Mouse (Mus musculus) MN1 (cell line): ENCODE measurements around the gene Wdr34.
A peak's percentile ranks its signal among the peaks of the same experiment; 100 is the strongest.

Experiments used
- DNase-seq: peaks from one replicate; pipeline ENCODE4 v3.0.0-alpha.2; 2016; ENCODE audit warnings: low spot score

Gene Wdr34

DNA sequence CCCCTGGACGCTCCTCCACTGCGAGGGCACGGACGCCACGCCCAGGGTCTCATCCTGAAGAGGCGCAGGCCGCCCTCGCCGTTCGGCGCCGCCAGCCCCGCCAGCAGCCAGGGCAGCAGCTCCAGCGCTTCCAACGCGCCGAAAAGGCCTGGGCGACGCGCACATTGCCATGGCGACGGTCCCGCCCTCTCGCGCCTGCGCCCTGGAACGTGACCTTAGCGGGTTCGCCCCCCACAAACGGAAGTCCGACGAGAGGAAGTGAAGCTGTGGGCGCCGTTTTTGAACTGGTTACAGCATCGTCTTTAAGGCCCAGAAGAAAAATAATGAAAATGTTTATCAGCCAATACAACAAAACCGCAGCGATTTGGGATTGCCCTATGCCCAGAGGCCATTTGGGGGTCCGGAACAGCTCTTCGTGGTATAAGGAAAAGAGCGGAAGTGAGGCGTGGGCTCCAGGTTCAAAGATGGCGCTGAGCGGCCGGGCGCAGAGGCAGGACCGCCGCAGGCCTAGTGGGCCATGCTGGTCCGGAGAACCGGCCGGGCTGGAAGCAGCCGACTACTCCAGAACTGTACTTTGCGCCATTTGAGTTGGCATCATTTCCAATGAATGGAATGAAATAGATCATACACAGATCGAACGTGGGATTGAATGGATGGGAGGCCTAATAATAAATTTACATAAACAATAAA is at the start of gene Wdr34:
Wdr34 (minus strand) TSS at position 183 of the 690 bp plus-strand sequence.
- DNase-seq, result peak; percentile 97

DNA sequence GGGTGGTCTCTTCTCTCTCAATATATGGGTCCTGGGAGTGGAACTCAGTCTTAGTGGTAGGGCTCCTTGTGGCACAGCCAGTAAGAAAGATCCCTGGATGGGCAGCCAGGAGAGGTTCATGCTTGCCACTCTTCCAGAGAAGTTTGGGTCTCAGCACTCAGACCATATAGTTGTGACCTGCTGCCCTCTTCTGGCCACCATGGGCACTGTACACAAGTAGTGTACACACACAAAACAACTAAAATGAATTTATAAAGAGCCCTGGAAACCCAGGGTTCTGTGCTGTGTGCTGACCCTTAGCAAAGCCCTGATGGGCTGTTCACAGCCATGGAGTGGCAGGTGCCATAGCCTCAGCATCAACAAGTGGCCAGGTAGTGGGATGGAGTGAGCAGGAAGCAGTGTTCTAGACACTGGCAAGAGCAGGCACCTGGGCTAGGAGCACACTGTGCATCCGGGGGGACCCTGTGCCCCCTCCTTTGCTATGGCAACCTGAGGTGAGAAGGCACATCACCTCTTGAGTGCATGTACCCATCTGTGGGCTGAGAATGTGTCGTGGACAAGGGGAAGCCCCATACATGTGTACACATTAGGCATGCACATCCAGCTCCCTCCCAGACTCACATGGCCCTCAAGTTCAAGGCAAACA is 47.3 kb upstream of the Wdr34 start:
- no peak for DNase-seq

DNA sequence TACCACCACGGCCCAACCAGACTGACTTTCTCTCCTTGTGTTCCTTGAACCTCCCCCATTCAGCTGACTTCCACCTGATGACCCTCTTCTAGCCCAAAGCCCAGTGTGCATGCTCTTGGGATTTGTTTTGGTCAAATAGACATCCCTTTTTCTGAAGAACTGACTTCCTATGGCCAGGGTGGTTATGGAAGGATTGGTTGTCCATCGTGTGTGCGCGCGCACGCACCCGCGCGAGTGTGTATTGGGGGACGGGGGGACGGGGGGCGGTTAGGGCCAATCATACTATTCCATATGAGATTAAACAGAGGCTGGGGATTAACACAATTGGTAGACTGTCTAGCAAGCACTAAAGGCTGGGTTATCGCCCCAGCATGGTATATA is 45.5 kb upstream of the Wdr34 start:
- peak; percentile 30 for DNase-seq

DNA sequence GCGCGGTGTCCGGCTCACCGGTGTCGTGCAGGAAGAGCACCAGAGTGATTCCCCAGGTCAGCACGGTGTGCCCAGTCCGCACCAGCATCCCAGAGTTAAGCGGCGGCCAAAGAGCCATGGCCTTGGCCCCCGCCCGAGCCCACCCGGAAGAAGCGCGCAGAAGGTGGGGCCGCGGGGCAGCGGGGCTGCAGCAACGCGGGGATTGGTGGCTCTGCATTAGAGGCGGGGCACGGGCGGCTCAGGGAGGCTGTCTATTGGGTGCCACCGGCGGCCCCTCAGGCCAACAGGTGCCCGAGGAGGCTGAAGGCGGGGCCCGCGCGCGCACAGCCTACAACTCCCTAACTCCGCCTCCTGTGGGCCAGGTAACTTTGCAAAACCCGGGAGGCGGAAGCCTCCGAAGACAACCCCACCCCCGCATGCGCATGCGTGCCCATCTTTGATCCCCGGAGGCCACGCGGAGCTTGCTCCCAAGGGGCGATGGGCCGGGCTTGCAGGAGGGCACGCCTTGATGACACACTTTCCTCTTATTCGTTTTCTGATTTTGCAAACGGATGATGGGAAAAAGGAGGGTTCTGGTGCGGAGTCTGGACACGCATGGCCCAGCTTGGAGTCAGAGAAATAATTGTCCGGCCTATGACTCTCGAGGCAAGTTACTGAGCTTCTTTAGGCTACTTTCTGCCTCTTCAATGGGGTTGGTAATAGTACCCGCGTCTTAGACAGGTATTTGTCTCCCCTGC is 45.0 kb upstream of the Wdr34 start, which contains the start of gene Zdhhc12:
Zdhhc12 (minus strand) TSS at position 178 of the 737 bp plus-strand sequence.
- peak; percentile 96 for DNase-seq

DNA sequence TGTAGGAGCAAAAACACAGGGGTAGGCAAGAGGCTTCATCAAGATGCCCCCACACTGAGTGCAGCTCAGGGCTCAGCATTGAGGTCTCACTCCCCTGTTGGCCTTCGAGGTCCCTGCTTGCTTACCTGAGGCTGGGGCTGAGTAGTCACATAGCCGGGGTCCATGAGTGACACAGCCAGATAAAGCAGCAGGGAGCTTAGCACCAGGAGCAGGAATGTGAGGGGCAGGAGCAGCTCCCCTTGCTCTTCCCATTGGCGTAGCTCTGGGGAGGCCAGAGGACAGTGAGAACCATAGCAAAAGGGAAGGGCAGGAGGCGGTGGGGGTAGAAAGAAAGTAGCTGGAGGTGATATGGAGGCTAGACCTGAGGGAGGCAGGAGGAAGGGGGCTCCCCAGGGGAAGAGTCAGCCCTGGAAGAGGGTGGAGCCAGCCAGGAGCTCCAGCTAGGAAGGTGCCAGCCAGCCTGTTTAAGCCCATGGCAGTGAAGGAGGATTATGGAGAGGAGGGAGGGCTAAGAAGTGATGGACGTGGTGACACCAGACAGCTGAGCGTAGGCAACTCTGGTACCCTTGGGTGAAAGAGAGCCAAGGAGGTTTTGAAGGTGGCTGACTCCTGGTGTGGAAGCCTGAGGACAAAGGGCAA is 43.7 kb upstream of the Wdr34 start:
- no peak for DNase-seq

DNA sequence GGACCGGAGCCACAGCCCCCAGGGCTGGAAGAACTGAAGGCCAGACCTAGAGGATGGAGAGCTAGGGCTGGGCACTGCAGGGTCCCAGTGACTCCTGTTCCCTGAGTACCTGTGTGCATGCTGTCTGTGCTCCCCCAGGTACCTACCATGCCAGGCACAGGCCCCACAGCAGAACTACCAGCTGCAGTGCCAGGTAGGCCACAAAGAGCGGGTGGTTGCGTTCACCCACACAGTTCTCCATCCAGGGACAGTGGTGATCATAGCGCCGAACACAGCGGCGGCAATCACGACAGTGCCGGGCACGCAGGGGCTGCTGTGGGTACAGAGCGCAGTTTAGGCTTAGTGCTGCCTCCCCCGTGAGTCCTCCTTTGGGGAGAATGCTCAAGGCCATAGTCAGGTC is 42.8 kb upstream of the Wdr34 start:
- no peak for DNase-seq

DNA sequence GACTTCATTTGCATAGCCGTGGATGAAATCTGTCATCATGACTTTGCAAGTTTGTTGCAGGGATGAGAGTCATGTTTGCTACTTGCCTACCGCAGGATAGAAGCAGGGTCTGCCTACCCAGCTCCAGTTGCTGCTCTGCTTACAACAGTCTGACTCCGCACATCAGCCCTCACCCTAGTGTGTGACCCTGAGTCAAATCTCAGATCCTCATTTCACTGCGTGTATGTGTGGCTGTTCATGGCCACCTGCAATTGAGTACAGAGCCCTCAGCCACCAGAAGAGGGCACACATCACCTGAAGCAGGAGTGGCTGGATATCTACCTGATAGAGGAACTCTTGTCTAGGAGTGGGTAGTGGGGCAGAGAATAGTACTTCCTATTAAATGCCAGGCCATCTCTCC is 38.6 kb upstream of the Wdr34 start:
- no peak for DNase-seq

DNA sequence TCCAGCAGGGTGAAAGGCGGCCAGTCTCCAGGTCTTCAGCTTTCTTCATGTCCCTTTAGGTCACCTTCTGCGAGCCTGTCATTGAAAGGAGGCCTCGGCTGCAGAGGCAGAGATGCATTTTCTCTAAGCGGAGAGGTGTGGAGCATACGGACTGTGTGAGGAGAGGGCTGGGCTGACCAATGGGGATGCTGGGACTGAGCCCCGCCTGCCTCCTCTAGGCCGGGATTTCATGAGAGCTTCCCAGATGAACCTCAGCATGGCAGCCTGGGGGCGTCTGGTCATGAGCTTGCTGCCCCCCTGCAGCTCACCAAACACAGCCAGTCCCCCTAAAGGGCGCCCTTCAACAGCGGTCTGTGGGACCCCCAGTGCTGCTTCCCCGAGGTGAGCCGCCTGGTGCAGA is 36.0 kb upstream of the Wdr34 start:
- no peak for DNase-seq

DNA sequence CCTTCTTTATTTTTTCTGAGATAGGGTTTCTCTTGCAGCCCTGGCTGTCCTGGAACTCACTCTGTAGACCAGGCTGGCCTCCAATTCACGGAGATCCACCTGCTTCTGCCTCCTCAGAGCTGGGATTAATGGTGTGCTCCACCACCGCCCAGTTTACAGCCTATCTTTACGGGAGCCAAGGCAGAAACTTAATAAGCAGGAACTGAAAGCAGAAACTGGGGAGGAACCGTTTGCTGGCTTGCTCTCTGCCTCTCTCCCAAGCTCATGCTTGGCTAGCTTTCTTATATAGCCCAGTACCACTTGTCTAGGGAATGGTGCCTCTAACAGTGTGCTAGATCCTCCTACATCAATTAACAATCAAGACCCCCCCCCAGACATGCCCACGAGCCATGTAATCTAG is 35.4 kb upstream of the Wdr34 start:
- no peak for DNase-seq

DNA sequence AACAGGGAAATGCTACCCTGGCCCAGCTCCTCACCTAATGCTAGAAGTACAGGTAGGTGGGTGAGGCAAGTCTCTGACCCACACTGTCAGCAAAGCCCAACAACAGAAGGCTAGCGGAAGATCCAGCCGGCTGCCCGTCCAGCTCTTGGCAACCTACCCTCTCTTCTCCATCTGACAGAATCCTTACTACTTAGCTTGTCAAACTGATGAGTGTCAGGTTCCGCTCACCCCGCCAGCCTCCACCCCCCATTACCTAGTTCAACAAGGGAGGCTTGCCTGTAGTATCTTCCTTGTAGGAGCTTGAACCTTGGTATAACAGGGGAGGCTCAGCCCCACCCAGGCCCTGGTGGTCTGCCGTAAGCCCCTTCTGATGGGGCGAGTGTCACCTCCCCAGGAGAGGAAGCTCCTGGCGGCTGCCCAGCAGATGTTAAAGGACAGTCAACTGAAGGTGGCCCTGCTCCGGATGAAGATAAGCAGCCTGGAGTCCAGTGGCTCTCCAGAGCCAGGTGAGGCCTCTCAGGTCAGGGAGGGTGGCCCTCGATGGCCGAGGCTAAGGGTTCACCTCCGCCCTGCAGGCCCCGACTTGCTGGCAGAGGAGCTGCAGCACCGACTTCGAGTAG is 31.6 kb upstream of the Wdr34 start:
- no peak for DNase-seq

DNA sequence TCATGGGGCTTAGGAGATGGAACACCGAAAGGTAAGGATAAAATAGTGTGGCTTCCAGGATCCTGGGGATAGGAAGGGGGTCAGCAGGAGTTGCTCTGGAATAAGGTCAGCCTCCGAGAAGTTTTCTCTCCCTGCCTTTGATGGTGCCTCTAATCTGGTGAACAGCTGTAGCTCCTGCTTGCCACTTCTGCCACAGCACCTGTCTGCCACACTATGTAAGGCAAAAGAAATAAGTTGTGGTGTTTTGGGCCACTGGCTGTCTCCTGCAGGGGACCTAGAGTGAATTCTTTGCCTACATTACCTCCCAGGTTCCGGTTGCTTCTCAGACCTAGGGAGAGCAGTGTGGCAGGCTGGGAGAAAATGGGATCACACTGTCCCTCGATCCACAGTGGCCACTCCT is 30.1 kb upstream of the Wdr34 start:
- no peak for DNase-seq

DNA sequence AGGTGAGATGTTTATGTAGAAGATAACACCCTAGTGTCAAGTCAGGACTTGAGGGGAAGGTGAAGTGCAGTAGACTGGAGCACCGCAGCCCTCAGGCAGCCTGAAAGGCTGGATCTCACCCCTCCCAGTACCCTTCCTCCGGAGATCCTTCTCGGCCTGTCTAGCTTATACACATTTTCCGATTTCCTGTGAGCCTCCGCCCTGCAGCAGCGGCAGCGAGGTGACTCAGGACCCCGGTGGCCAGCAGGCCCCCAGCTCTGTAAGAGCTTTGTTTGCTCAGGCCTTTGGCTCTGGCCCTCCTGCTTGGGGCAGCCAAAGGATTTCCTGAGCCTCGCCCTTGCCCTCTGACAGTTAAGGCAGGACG is 29.6 kb upstream of the Wdr34 start:
- DNase-seq, result no peak

DNA sequence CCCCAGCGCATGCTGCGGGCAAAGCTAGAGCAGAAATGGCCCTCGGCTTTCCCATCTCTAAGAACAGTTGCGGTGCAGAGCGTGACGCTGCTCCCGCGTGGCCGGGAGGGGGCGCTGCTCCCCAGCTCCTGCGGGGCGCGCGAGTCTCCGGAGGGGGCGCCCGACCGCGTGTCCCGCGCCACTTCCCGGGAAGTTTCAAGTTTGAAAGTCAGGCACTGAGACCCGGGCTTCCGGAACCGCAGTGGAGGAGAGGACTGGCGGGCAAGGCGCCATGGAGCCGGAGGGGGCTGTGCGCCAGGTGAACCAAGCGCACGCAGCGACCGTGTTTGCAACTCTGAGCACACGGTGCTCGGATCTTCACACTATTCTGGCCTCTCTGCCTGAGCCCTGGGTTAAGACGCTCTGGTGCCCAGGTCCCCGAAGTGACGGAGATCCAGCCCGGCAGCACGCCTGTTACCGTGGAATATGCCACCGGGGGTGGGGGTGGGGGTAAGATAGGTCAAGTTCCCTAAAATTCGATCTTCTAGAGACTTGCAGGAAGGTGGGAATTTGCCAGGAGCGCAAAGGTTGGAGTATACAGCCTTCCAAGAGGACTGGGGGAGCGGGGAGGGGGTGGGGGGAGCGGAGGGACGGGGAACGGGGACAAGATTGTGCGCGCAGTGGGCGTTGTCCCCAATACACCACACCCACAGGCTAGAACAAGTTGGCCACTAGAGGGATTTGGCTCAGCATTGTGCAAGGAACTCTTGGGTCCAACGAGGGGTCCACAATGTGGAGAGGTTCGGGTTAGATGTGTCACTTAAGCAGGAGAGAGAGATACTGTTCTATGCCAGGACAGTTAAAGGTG is 29.0 kb upstream of the Wdr34 start, which contains the start of gene Pkn3:
Pkn3 (plus strand) TSS at position 183 of the 847 bp plus-strand sequence.
- peak; percentile 85 for DNase-seq

DNA sequence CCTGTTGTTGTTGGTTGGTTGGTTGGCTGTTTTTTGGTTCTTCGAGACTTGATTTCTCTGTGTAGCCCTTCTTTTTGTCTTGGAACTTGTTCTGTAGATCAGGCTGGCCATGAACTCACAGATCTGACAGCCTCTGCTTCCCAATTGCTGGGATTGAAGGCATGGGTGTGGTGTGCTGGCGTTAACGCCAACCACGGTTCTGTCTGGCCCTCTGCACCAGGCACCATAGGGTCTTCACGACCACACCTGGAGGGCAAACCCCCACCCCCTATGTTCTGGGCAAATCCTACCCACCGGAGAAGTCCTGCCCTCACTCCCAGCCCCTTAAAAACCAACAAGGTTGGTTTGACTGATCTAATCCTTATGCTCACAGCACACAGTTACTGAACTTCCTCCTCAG is 28.3 kb upstream of the Wdr34 start:
- no peak for DNase-seq

DNA sequence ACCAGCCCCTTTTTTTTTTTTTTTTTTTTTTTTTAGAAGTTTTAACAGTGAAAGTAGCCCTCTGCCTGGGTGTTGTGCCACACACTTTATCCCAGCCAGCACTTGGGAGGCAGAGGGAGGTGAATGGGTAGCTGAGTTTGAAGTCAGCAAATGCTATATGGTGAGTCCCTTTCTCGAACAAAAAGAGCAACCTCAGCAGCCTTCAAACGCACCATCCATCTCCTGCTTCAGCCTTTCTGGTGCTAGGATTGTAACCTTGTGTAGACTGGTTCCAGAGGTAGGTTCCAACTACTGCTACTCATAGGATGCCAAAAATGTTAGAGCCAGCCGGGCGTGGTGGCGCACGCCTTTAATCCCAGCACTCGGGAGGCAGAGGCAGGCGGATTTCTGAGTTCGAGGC is 27.8 kb upstream of the Wdr34 start:
- no peak for DNase-seq

DNA sequence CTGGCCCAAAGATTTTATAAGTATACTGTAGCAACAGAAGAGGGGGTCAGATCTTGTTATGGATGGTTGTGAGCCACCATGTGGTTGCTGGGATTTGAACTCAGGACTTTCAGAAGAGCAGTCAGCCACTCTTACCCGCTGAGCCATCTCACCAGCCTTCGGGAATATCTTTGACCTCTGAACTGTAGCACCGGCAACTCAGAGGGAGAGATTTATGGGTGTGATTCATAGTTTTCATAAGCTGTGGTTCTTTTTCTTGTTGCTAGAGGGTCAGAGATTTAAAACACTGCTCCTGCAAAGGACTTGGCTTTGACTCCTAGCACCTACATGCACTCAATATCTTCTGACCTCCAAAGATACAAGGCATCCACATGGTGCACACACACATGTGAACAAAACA is 26.9 kb upstream of the Wdr34 start:
- no peak for DNase-seq

DNA sequence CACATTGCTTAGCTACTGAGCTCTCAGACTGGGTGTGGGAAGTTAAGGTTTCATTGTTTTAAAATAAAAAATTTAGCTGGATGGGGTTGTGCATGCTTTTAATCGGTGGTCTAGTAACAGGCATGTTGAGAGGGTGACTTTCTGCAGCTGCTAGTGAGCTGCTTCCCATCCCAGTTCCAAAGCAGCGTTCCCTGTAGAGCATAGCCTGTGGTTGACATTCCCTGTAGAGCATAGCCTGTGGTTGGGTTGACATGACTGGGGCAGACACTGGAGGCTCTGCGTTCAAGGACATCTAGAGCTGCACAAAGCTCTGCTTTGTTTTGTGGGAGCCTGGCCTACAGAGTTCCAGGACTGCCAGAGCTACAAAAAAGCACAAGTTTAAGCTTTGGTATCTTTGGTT is 24.6 kb upstream of the Wdr34 start:
- DNase-seq, result no peak

DNA sequence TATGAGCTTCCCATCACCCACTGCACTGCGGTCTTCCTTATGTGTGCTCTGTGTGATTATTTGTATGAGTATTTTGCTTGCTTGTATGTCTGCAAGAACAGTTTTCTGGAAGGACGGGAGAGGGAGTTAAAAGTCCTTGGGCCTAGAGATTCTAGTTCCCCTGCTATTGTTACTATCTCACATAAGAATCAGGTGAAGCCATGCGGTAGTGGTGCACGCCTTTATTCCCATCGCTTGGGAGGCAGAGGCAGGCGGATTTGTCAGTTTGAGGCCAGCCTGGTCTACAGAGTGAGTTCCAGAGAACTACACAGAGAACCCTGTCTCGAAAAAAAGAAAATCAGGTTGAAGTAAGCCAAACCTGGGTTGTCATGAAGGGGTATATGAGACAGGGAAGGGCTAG is 24.2 kb upstream of the Wdr34 start:
- no peak for DNase-seq

DNA sequence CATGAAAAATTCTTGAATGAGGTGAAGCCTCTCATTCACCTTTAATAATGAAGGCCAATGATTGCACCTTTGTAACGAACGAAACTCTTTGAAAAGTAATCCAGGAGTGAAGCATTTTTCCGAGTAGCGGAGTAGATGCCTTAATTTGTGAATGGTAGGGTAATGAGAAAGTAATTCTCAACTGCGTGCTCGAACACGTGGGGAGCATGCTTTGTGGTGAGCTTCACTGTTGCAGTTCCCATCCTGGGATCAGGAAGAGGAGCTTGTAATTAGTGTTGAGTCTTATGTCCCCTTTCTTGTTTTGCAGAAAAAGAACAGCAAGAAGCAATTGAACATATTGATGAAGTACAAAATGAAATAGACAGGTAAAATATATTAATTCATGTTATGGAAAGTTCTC is 19.3 kb upstream of the Wdr34 start:
- no peak for DNase-seq

DNA sequence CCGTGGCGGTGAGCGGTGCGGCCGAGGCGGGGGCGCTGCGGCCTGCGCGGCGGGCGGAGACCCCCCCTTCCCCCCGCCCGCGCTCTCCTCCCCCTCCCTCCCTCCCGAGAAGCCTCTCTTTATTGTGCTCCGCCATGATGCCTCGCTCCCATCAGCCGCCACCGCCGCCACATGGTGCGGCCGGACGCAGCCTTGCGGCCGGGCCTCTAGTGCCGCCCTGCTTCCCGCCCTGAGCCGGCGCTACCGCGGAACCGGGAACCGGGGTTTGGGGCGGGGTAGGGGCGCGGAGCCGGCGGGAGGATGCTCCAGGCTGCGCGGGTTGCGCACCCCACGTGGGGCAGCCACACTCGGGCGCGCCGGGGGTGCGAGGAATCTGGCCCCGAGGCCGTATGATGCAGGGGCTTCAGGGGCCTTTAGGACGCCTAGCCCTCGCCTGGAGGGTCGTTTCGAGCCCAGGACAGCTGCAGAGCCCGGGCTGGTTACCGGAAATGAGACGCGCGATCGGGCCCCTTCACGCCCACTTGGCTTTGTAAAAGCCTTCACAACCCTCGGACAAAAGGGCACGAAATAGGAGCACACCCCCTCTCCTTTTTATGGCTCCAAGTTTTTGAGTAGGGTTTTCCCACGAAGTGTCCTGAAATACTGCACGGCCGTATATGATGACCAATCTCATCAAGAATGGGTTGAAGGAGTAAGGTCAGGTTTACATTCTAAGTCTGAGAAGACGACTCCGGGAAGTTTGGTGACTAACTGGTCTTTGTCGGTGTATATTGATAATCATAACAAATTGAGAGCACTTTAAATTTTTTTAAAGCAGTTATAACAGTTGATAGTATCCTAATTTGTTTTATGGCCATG is 18.6 kb upstream of the Wdr34 start:
- peak; percentile 34 for DNase-seq
